Mouse (Mus musculus) small intestine, adult 2 months (tissue): ENCODE data around the gene Ssxb10. TPM values are rescaled to one million over a fixed set of nuclear protein-coding genes. Genes with fewer than 3 reads are reported as not detected.
"Not testable (repeated sequence)": the region's sequence is repeated elsewhere in the genome, so short reads cannot be mapped to it uniquely, and the experiment has no call there.

Experiments used
- H3K27ac ChIP-seq: fragments of 200-500 bp; 2 replicates; pipeline ENCODE4 v1.5.1; 2012; ENCODE audit warnings: low read depth, low read length, control low read depth, inconsistent platforms; ENCODE audit not compliant: insufficient read depth
- H3K27me3 ChIP-seq: fragments of 200-500 bp; 2 replicates; pipeline ENCODE4 v1.6.1; 2012; ENCODE audit warnings: mild to moderate bottlenecking, moderate library complexity, low read length, inconsistent platforms; ENCODE audit not compliant: control insufficient read depth, insufficient read depth
- H3K36me3 ChIP-seq: fragments of 200-500 bp; 2 replicates; pipeline ENCODE4 v1.6.1; 2012; ENCODE audit warnings: mild to moderate bottlenecking, low read length, control low read depth, inconsistent platforms; ENCODE audit not compliant: control insufficient read depth, insufficient read depth
- H3K4me1 ChIP-seq: fragments of 200-500 bp; 2 replicates; pipeline ENCODE4 v1.6.1; 2012; ENCODE audit warnings: low read length, inconsistent platforms, mixed read lengths; ENCODE audit not compliant: control insufficient read depth, insufficient read depth, insufficient read length
- H3K4me3 ChIP-seq: fragments of 200-500 bp; 2 replicates; pipeline ENCODE4 v1.5.1; 2012; ENCODE audit warnings: low read depth, mild to moderate bottlenecking, control low read depth, inconsistent platforms, low read length, moderate library complexity
- CTCF ChIP-seq: fragments of 200-500 bp; IDR thresholded peaks from 2 replicates; pipeline ENCODE4 v1.5.1; 2012; ENCODE audit warnings: low read depth, mild to moderate bottlenecking, control low read depth, inconsistent platforms, low read length, moderate library complexity, mixed read lengths; ENCODE audit not compliant: insufficient replicate concordance, insufficient read length; ENCODE audit errors: extremely low read depth
- POLR2A ChIP-seq: fragments of 200-500 bp; IDR thresholded peaks from 2 replicates; pipeline ENCODE4 v1.6.1; 2012; ENCODE audit warnings: low read depth, mild to moderate bottlenecking, control low read depth, inconsistent platforms, low read length, moderate library complexity
- WGBS: fragments of 180-500 bp; shearing (Covaris S2); methylation state at CpG from one replicate; pipeline ENCODE4 v1.1.7; 2018; 5-methylcytosine and 5-hydroxymethylcytosine counted together
- polyA plus RNA-seq: library from polyadenylated mRNA; depleted of rRNA; stranded (reverse); fragments of >200 nt; gene quantifications from 2 replicates; pipeline ENCODE4 v1.2.3, GENCODE M21; 2012; rRNA removed

Ssxb10 gene
- not detected in 2 replicates for polyA plus RNA-seq

- no peak for TF ChIP-seq CTCF
- TF ChIP-seq POLR2A: no peak
- Histone ChIP-seq H3K4me1 (no peaks in the 10 kb centered on the region), H3K36me3 (no peaks in the 10 kb centered on the region), H3K4me3 (no peak within 1 kb of the TSS), H3K27me3 (no peaks in the 10 kb centered on the region), H3K27ac (no peak within 1 kb of the TSS)
- WGBS: 65% methylated on average over 2 of the region's 2 CpGs
Observed at GRCm38 (mm10) chrX:8327124-8327523, at the start of gene Ssxb10. Ssxb10 (plus strand) TSS chrX:8327424.

GRCm38 (mm10) chrX:8288621-8289020, 38.6 kb upstream of the Ssxb10 start:
- Histone ChIP-seq H3K27me3 (no peaks in the 10 kb centered on the region), H3K27ac (no peak overlapping the region), H3K4me1 (no peaks in the 10 kb centered on the region), H3K4me3 (no peak overlapping the region), H3K36me3 (no peaks in the 10 kb centered on the region)
- no peak for TF ChIP-seq CTCF
- TF ChIP-seq POLR2A: no peak
- WGBS: 82% methylated on average over 5 of the region's 5 CpGs

- TF ChIP-seq CTCF: no peak
- no peak for TF ChIP-seq POLR2A
- no peaks in the 10 kb centered on the region for H3K36me3 ChIP-seq
- H3K4me1 ChIP-seq: no peaks in the 10 kb centered on the region
- H3K4me3 ChIP-seq: no peak overlapping the region
- WGBS: 43% methylated on average over 1 of the region's 1 CpGs
- no peaks in the 10 kb centered on the region for H3K27me3 ChIP-seq
- no peak overlapping the region for H3K27ac ChIP-seq
Observed at GRCm38 (mm10) chrX:8309302-8309701, 17.9 kb upstream of the Ssxb10 start.

GRCm38 (mm10) chrX:8314905-8315304, 12.3 kb upstream of the Ssxb10 start:
- peak; percentile 38; the same call in 1 of the 2 replicates for TF ChIP-seq CTCF
- H3K27me3 ChIP-seq, H3K4me1 ChIP-seq, H3K36me3 ChIP-seq, H3K27ac ChIP-seq, H3K4me3 ChIP-seq: not testable (repeated sequence)
- WGBS: 8% methylated on average over 7 of the region's 7 CpGs

- 24% methylated on average over 1 of the region's 1 CpGs for WGBS
- H3K27ac ChIP-seq, H3K4me3 ChIP-seq, H3K36me3 ChIP-seq, H3K4me1 ChIP-seq, H3K27me3 ChIP-seq: not testable (repeated sequence)
Observed at GRCm38 (mm10) chrX:8366678-8367077, 39.5 kb downstream of the Ssxb10 start, which contains the start of gene Ssxb9. Ssxb9 (plus strand) TSS chrX:8366978.

Other genes with a start within 250 kb of the Ssxb10 start
- gene Was, start 236.9 kb upstream of the Ssxb10 start, polyA plus RNA-seq: 2.9 and 6.0 TPM in 2 replicates
- gene Wdr13, start 194.5 kb upstream of the Ssxb10 start, polyA plus RNA-seq: 81.7 and 93.0 TPM in 2 replicates
- gene Rbm3, start 181.5 kb upstream of the Ssxb10 start, polyA plus RNA-seq: 22.2 and 31.7 TPM in 2 replicates
- 7.6 and 8.4 TPM in 2 replicates for gene Tbc1d25, start 151.2 kb upstream of the Ssxb10 start, polyA plus RNA-seq
- gene Ebp, start 133.9 kb upstream of the Ssxb10 start, polyA plus RNA-seq: 47.7 and 88.0 TPM in 2 replicates
- gene Porcn, start 120.9 kb upstream of the Ssxb10 start, polyA plus RNA-seq: 6.8 and 10.8 TPM in 2 replicates
- 11.4 and 16.1 TPM in 2 replicates for gene Ftsj1, start 75.0 kb upstream of the Ssxb10 start, polyA plus RNA-seq
- gene Slc38a5, start 56.3 kb upstream of the Ssxb10 start, polyA plus RNA-seq: 0.24 and 19.1 TPM in 2 replicates
- gene Ssxb9, start 39.6 kb downstream of the Ssxb10 start, polyA plus RNA-seq: not detected in 2 replicates
- gene Ssxb1, start 85.9 kb downstream of the Ssxb10 start, polyA plus RNA-seq: not detected in 2 replicates
- gene Ssxb2, start 134.3 kb downstream of the Ssxb10 start, polyA plus RNA-seq: not detected in 2 replicates
- not detected in 2 replicates for gene Gm14459, start 197.5 kb downstream of the Ssxb10 start, polyA plus RNA-seq
- not detected in 2 replicates for gene Ssxb6, start 220.8 kb downstream of the Ssxb10 start, polyA plus RNA-seq